Mouse (Mus musculus) testis, adult 2 months (tissue): Measurements from ENCODE around the gene Zfp467.

Source experiments
- CTCF ChIP-seq: fragments of 200-500 bp; IDR thresholded peaks from 2 replicates; pipeline ENCODE4 v1.5.1; 2012; ENCODE audit warnings: low read depth, mild to moderate bottlenecking, inconsistent platforms, low read length, moderate library complexity; ENCODE audit not compliant: control insufficient read depth, insufficient read depth, insufficient replicate concordance
- POLR2A ChIP-seq: fragments of 200-500 bp; IDR thresholded peaks from 2 replicates; pipeline ENCODE4 v1.6.1; 2012; ENCODE audit warnings: low read depth, mild to moderate bottlenecking, inconsistent platforms, low read length, moderate library complexity; ENCODE audit not compliant: control insufficient read depth

DNA sequence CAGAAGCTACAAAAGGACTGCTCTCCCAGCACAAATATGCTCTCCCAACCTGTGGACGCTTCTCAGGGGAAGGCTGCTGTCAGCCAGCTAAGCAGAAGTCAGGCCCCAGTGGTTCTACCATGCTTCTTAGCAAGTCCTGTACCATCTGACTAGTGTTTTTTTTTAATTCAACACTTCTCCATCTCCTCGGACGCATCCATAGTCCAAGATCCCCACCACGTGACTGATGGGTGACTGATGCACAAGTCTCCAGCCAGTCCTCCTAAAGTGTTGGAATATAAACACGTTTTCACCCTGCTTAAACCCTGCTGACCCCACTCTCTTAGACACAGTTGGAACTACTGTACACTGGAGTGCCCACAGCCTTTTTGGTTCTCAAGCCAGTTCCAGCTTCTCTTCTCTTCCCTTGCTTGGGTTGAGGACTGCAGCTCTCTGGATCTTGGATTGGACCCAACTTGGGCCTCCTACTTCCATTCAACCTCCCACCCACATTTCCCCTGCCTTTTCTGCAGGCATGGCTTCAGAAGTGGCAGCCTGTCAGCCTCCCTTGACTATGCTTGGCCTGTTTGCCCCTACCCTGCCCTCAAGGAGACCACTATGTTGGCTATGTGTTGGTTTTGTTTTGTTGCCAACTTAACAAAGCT is 9.8 kb downstream of the Zfp467 start:
- TF ChIP-seq POLR2A (no peak), CTCF (no peak)
